In the genomic region with DNA sequence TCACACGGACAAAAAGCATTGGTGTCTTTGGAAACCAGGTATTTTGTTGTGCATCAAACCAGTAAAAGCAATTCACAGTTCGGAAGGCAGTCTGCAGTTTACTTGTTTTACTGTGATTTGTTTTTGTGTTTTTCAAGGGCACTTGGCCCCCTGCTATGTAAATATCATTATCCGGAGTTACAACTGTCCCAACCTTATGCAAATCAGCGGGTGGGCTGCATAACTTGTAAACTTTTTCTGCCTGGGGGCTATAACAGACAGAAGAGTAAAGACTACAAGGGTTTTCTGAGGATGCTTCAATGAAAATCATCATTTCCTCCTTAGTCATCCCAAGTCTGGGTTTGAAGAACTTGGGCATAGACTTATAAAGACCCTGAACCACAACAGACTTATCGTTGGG, we compare ENCODE assay signal across 15 mouse cellular contexts.
"Had no signal": no experiment of that assay in that cellular context is flagged by ENCODE, and none has a peak within 500 bp of the region (broad histone marks: within the 10 kb centered on the region; RNA-seq: fewer than 3 reads in every experiment).

No protein-coding gene starts in this region.

- H3K4me3 ChIP-seq: lung, embryonic 15.5 days; midbrain, embryonic 10.5 days; midbrain, embryonic 12.5 days; neural tube, embryonic 12.5 days had no signal

- DNase-seq: lung, adult 18-20 months; lung, postnatal 4 days; midbrain, embryonic 14.5 days; retina, postnatal 1 day; right cerebral cortex, adult 18-20 months; right cerebral cortex, postnatal 25 days; right cerebral cortex, postnatal 4 days; spleen, adult 18-20 months; thymus, adult 18-20 months; thymus, postnatal 14 days; thymus, postnatal 36 days had no signal

- H3K4me1 ChIP-seq: midbrain, embryonic 10.5 days; midbrain, embryonic 12.5 days; neural tube, embryonic 12.5 days had no signal
